Mouse (Mus musculus) erythroblast, embryonic 14.5 days (primary cell): Measurements from ENCODE around the gene Skap1.

Experiments
- GATA1 ChIP-seq: IDR thresholded peaks from 2 replicates; pipeline ENCODE4 v1.6.1; 2012; ENCODE audit warnings: low read length, inconsistent platforms, mixed read lengths
- TAL1 ChIP-seq: IDR thresholded peaks from 3 replicates; pipeline ENCODE4 v1.6.1; 2012; ENCODE audit warnings: low read length, inconsistent platforms, mixed read lengths

DNA sequence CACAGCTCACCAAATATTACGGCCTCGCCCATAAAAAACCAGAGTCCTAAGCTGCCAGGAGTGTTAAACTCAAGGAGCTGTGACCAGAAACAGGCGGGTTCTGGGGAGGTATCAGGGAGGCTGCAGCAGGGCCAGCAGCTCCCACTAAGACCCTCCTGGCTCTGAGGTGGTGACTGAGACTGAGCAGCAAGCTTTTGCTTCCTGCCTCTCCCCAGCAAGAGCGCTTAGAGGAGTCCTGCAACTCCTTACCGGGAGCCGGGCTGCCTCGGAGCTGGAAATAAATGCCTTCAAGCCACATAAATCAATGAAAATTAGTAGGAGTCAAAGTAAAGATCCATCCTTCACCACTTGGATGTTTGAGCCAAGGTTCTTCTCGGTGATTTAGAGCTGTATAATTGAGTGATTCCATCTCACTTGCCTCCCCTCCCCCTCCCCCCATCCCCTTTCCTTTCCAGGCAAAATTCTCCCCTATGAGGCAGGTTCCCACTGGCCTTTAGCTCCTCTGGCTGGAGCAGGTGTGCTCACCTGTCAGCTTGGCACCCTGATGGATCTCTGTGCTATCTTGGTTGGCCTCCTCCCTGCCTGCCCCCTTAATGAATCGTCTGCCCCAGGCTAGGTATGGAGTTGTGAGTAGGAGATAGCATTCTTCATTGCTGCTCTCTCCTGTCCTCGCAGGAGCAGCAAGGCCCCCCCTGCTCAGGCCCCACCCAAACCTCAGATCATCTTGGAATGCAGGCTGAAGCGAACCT lies 42.7 kb upstream of the Skap1 start:
- TF ChIP-seq GATA1 (no peak), TAL1 (no peak)
